Mouse (Mus musculus) hindbrain, embryonic 10.5 days (tissue): Measurements from ENCODE around the gene Actr2. TPM values are rescaled to one million over a fixed set of nuclear protein-coding genes. Genes with fewer than 3 reads are reported as not detected.
A peak's percentile ranks its signal among the peaks of the same experiment; 100 is the strongest.
"Not testable (repeated sequence)": the region's sequence is repeated elsewhere in the genome, so short reads cannot be mapped to it uniquely, and the experiment has no call there.

Experiments used
- DNase-seq: peaks from one replicate; pipeline ENCODE4 v3.0.0-alpha.2; 2017; ENCODE audit warnings: low spot score
- H3K27ac ChIP-seq: fragments of 300-500 bp; sonication (generic); 2 replicates; pipeline ENCODE4 v1.5.1; 2016; ENCODE audit warnings: mild to moderate bottlenecking, moderate library complexity
- H3K27me3 ChIP-seq: fragments of 300-500 bp; sonication (generic); 2 replicates; pipeline ENCODE4 v1.6.1; 2016; ENCODE audit warnings: mild to moderate bottlenecking; ENCODE audit not compliant: poor library complexity, insufficient read depth, severe bottlenecking
- H3K36me3 ChIP-seq: fragments of 300-500 bp; sonication (generic); 2 replicates; pipeline ENCODE4 v1.6.1; 2016; ENCODE audit warnings: mild to moderate bottlenecking, moderate library complexity
- H3K4me1 ChIP-seq: fragments of 300-500 bp; sonication (generic); replicated peaks from 2 replicates; pipeline ENCODE4 v1.6.1; 2016; ENCODE audit warnings: mild to moderate bottlenecking
- H3K4me3 ChIP-seq: fragments of 300-500 bp; sonication (generic); 2 replicates; pipeline ENCODE4 v1.5.1; 2016; ENCODE audit warnings: mild to moderate bottlenecking, moderate library complexity
- H3K9me3 ChIP-seq: fragments of 300-500 bp; sonication (generic); 2 replicates; pipeline ENCODE4 v1.6.1; 2016; ENCODE audit warnings: mild to moderate bottlenecking, moderate library complexity
- WGBS: fragments of 180-500 bp; shearing (Covaris S2); methylation state at CpG from one replicate; pipeline ENCODE4 v1.1.7; 2016; 5-methylcytosine and 5-hydroxymethylcytosine counted together
- polyA plus RNA-seq: library from polyadenylated mRNA; unstranded; fragments of >200 nt; fragmentation: Nextera tagmentation; extraction: Ambion mirVana; gene quantifications from 2 replicates; pipeline ENCODE4 v1.2.1, GENCODE M21; 2016

The Actr2 gene
- polyA plus RNA-seq, 1 experiment from 2014 or later: 104 TPM

DNA sequence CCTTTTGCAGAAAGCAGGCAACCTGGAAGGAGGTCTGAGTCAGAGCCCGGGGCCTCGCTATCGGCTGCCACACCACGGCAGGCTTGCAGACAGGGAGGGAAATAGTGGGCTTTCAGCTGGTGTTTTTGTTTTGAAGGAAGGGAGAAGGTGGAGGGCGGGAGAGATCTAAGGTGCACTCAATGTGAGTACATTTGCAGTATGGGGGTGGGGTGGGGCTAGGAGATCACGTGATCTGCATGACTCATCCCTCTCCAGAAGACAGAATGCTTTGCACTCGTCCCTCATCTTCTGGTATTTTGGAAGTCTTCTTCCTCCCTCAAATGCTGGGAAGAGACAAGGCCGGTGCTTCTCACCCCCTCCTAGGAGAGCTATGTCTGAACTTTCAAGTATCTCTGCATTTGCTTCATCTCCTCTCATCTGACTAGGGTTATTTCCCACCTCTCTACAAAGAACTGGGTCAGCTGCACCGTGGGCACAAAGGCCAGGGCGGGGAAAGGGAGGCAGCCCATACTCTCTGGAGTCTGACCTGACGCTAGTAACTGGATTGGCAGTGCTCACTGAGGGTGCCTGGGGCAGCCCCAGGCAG lies 77.3 kb downstream of the Actr2 start:
- Histone ChIP-seq H3K4me3 (no peak overlapping the region), H3K9me3 (no peaks in the 10 kb centered on the region), H3K27ac (0 out of 2 replicates have a peak overlapping the region, but pooled peaks have one; percentile 35), H3K4me1 (peaks cover 15% of the 10 kb centered on the region), H3K27me3 (no peaks in the 10 kb centered on the region), H3K36me3 (no peaks in the 10 kb centered on the region)
- 62% methylated on average over 11 of the region's 11 CpGs for WGBS
- no peak for DNase-seq

- Histone ChIP-seq H3K36me3 (no peaks in the 10 kb centered on the region), H3K4me3 (no peak overlapping the region), H3K27ac (no peak overlapping the region), H3K27me3 (no peaks in the 10 kb centered on the region), H3K4me1 (peaks cover 15% of the 10 kb centered on the region), H3K9me3 (no peaks in the 10 kb centered on the region)
- no peak for DNase-seq
- 79% methylated on average over 14 of the region's 14 CpGs for WGBS
These were observed 78.3 kb downstream of the Actr2 start for GRCm38 (mm10) chr11:20034337-20034947.

DNA sequence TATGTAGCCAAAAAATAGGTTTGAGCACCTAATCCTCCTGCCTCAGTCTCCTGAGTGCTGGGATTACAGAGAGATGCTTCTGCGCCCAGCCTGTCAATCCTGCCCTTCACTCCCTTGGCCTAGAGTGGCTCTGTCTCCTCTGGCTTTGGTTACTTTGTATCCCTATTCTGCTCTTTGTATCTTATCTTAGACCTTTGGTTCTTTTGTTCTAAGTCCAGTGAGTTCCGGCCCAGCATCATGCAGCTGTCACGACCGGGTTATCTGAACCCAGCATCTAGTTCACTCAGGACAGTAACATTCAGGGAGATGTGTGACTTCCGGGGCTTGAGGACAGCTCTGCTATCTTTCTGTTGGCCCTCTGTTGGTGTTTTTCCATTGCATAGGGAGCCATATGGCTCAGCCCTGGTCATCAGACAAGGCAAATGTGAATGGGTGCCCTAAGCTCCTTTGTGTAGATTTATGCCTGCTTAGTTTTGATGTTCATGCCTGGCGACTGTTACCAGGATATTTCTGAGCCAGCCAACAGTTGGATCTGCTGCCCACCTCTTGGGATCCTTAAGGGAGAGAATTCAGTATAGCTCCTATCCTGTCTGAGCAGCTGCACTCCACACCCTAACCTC lies 79.1 kb downstream of the Actr2 start:
- no peaks in the 10 kb centered on the region for H3K36me3 ChIP-seq
- H3K4me3 ChIP-seq: no peak overlapping the region
- 73% methylated on average over 6 of the region's 6 CpGs for WGBS
- no peak overlapping the region for H3K27ac ChIP-seq
- H3K9me3 ChIP-seq: no peaks in the 10 kb centered on the region
- no peaks in the 10 kb centered on the region for H3K27me3 ChIP-seq
- DNase-seq: no peak
- peaks cover 11% of the 10 kb centered on the region for H3K4me1 ChIP-seq

- Histone ChIP-seq H3K9me3 (no peaks in the 10 kb centered on the region), H3K27ac (no peak overlapping the region), H3K4me3 (no peak overlapping the region), H3K4me1 (peaks cover 9% of the 10 kb centered on the region), H3K36me3 (no peaks in the 10 kb centered on the region), H3K27me3 (no peaks in the 10 kb centered on the region)
- peak; percentile 48 for DNase-seq
- 38% methylated on average over 8 of the region's 8 CpGs for WGBS
These were observed 81.2 kb downstream of the Actr2 start for GRCm38 (mm10) chr11:20031536-20031935.

GRCm38 (mm10) chr11:20030973-20031372 lies 81.7 kb downstream of the Actr2 start:
- not testable (repeated sequence) for H3K4me3 ChIP-seq, DNase-seq, H3K27ac ChIP-seq, H3K36me3 ChIP-seq, H3K9me3 ChIP-seq, H3K27me3 ChIP-seq, H3K4me1 ChIP-seq
- WGBS: 90% methylated on average over 5 of the region's 5 CpGs

- 94% methylated on average over 4 of the region's 4 CpGs for WGBS
- Histone ChIP-seq H3K36me3 (peaks cover 20% of the 10 kb centered on the region), H3K4me3 (no peak overlapping the region), H3K27me3 (no peaks in the 10 kb centered on the region), H3K4me1 (no peaks in the 10 kb centered on the region), H3K9me3 (no peaks in the 10 kb centered on the region), H3K27ac (no peak overlapping the region)
- no peak for DNase-seq
These were observed 83.7 kb downstream of the Actr2 start for GRCm38 (mm10) chr11:20029014-20029413.

- Histone ChIP-seq H3K36me3 (peaks cover 22% of the 10 kb centered on the region), H3K9me3 (no peaks in the 10 kb centered on the region), H3K27ac (no peak overlapping the region), H3K27me3 (no peaks in the 10 kb centered on the region), H3K4me1 (no peaks in the 10 kb centered on the region), H3K4me3 (no peak overlapping the region)
- WGBS: 87% methylated on average over 6 of the region's 6 CpGs
- no peak for DNase-seq
These were observed 84.3 kb downstream of the Actr2 start for GRCm38 (mm10) chr11:20028396-20028795.

DNA sequence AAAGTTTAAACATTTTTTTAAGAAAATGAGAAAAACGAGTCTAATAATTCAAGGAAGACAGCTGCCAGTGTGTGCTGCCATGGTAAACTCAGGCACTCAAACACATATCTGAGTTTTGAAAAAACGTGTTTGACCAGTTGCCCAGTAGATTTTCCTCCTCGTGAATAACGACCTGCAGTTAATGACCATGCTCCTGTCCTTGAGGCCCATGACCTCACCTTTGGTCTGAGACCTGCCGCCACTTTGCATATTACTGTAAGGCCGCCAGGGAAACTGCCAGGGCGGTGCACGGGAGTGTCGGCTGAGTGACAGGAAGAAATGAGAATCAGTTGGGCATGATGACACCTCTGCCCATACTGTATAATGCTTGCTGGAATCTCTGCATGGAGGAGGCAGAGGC lies 85.0 kb downstream of the Actr2 start:
- no peak overlapping the region for H3K4me3 ChIP-seq
- no peak for DNase-seq
- no peaks in the 10 kb centered on the region for H3K9me3 ChIP-seq
- no peaks in the 10 kb centered on the region for H3K27me3 ChIP-seq
- H3K4me1 ChIP-seq: no peaks in the 10 kb centered on the region
- WGBS: 83% methylated on average over 9 of the region's 9 CpGs
- no peak overlapping the region for H3K27ac ChIP-seq
- peaks cover 29% of the 10 kb centered on the region for H3K36me3 ChIP-seq

GRCm38 (mm10) chr11:20025899-20026298 lies 86.8 kb downstream of the Actr2 start:
- H3K27ac ChIP-seq: no peak overlapping the region
- H3K36me3 ChIP-seq: peaks cover 47% of the 10 kb centered on the region
- no peak for DNase-seq
- H3K9me3 ChIP-seq: peaks cover 9% of the 10 kb centered on the region
- 61% methylated on average over 11 of the region's 11 CpGs for WGBS
- no peak overlapping the region for H3K4me3 ChIP-seq
- no peaks in the 10 kb centered on the region for H3K27me3 ChIP-seq
- no peaks in the 10 kb centered on the region for H3K4me1 ChIP-seq

DNA sequence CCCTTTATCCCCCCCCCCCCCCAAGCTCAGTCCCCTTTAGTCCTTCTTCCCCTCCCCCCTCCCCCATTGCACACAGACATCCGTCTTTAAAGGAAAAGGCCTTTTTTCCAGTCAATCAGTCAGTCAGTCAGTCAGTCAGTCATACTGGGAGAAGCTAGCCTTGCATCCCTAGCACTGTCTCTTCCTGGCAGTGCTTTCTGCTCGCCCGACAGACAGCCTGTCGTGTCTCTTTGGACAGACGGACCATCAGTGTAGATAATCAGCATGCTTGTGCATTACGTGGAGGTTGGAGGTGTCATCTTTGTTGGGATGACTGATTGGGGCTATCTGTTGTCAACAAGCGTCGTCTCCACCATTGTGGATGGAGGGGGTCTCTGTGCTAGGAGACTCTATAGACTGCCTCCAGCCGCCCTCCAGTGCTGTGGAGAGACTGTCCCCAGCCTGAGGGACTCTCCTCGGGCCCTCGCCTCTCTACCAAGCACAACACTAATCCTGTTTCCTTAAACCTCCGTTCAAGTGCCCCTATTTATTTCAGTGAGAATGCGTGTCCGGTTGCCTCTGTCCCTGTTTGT lies 89.7 kb downstream of the Actr2 start:
- Histone ChIP-seq H3K9me3 (peaks cover 36% of the 10 kb centered on the region), H3K4me1 (no peaks in the 10 kb centered on the region), H3K36me3 (peaks cover 76% of the 10 kb centered on the region), H3K27me3 (no peaks in the 10 kb centered on the region), H3K4me3 (no peak overlapping the region), H3K27ac (no peak overlapping the region)
- 91% methylated on average over 14 of the region's 14 CpGs for WGBS
- no peak for DNase-seq

DNA sequence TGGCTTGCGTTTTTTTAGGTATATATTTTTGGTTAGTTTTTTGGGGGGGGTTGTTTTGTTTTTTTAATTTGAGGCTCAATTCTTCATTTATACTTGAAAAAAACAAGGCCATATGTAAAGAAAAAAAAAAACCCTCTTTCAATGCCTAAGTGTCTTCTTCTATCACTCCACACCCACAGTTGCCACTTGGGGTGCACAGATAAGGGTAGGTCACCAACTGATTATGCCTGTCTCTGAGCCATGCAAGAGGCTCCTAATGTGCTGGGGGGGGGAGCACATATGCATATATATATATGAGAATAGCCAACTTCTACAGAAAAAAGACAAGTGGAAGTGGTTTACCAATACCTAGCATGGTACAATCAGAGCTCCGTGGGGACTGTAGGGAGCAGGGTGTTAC lies 90.3 kb downstream of the Actr2 start:
- H3K9me3 ChIP-seq: peaks cover 37% of the 10 kb centered on the region
- no peaks in the 10 kb centered on the region for H3K27me3 ChIP-seq
- no peak overlapping the region for H3K4me3 ChIP-seq
- peaks cover 81% of the 10 kb centered on the region for H3K36me3 ChIP-seq
- no peaks in the 10 kb centered on the region for H3K4me1 ChIP-seq
- no peak overlapping the region for H3K27ac ChIP-seq
- WGBS: 92% methylated on average over 2 of the region's 2 CpGs
- DNase-seq: no peak

- H3K4me3 ChIP-seq: no peak overlapping the region
- no peaks in the 10 kb centered on the region for H3K27me3 ChIP-seq
- peaks cover 92% of the 10 kb centered on the region for H3K36me3 ChIP-seq
- WGBS: 98% methylated on average over 35 of the region's 35 CpGs
- H3K9me3 ChIP-seq: peaks cover 37% of the 10 kb centered on the region
- H3K4me1 ChIP-seq: no peaks in the 10 kb centered on the region
- no peak overlapping the region for H3K27ac ChIP-seq
- DNase-seq: no peak
These were observed 92.0 kb downstream of the Actr2 start for GRCm38 (mm10) chr11:20020720-20021119.

DNA sequence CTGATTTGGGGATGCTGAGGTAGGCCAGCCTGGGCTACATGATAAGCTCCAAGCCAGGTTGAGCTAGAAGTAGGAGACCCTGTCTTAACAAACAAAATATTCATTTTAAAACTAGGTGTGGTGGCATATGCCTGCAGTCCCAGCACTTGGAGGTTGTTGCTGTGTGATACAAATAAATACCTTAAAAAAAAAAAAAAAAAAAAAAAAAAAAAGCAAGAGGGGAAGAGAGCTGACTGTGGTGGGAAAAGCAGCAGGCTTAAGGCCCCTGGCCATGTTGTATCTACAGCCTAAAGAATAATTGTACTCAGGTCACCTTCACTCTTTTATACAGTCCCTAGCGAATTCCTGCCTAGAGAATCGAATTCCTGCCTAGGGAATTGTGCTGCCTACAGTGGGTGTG lies 93.8 kb downstream of the Actr2 start:
- Histone ChIP-seq H3K27ac (no peak overlapping the region), H3K9me3 (peaks cover 37% of the 10 kb centered on the region), H3K27me3 (no peaks in the 10 kb centered on the region), H3K4me3 (no peak overlapping the region), H3K36me3 (peaks cover 95% of the 10 kb centered on the region), H3K4me1 (no peaks in the 10 kb centered on the region)
- DNase-seq: no peak
- 96% methylated on average over 2 of the region's 2 CpGs for WGBS
